Mouse (Mus musculus) heart, embryonic 13.5 days (tissue): ENCODE measurements around the gene Izumo2. TPM values are rescaled to one million over a fixed set of nuclear protein-coding genes. Genes with fewer than 3 reads are reported as not detected.

ENCODE experiments used
- polyA plus RNA-seq: library from polyadenylated mRNA; unstranded; fragments of >200 nt; fragmentation: Nextera tagmentation; extraction: Ambion mirVana; gene quantifications from 2 replicates; pipeline ENCODE4 v1.2.1, GENCODE M21; 2015

The Izumo2 gene
- polyA plus RNA-seq, 1 experiment from 2014 or later, result not detected

Other genes starting within 250 kb of the Izumo2 start
- 0.70 and 1.4 TPM in 2 replicates for gene Aspdh, start 243.4 kb upstream of the Izumo2 start, polyA plus RNA-seq
- 138 and 158 TPM in 2 replicates for gene Josd2, start 240.8 kb upstream of the Izumo2 start, polyA plus RNA-seq
- gene Emc10, start 212.2 kb upstream of the Izumo2 start, polyA plus RNA-seq, result 88.2 and 93.2 TPM in 2 replicates
- gene Fam71e1, start 212.2 kb upstream of the Izumo2 start, polyA plus RNA-seq, result 8.5 and 9.1 TPM in 2 replicates
- gene Mybpc2, start 184.1 kb upstream of the Izumo2 start, polyA plus RNA-seq, result 2.2 and 2.4 TPM in 2 replicates
- 0.05 and 0.13 TPM in 2 replicates for gene Spib, start 176.7 kb upstream of the Izumo2 start, polyA plus RNA-seq
- 56.1 and 58.7 TPM in 2 replicates for gene Pold1, start 159.9 kb upstream of the Izumo2 start, polyA plus RNA-seq
- gene Nr1h2, start 154.8 kb upstream of the Izumo2 start, polyA plus RNA-seq, result 53.5 and 58.3 TPM in 2 replicates
- gene Napsa, start 136.4 kb upstream of the Izumo2 start, polyA plus RNA-seq, result 0.39 and 0.43 TPM in 2 replicates
- gene Kcnc3, start 118.1 kb upstream of the Izumo2 start, polyA plus RNA-seq, result 0.05 and 0.17 TPM in 2 replicates
- gene Myh14, start 37.9 kb upstream of the Izumo2 start, polyA plus RNA-seq, result 0.59 and 0.99 TPM in 2 replicates
- gene Vrk3, start 39.7 kb downstream of the Izumo2 start, polyA plus RNA-seq, result 30.7 and 34.7 TPM in 2 replicates
- gene Zfp473, start 42.3 kb downstream of the Izumo2 start, polyA plus RNA-seq, result 0.55 and 0.62 TPM in 2 replicates
- gene Nup62, start 107.3 kb downstream of the Izumo2 start, polyA plus RNA-seq, result 77.5 and 80.3 TPM in 2 replicates
- 0.51 and 0.70 TPM in 2 replicates for gene Il4i1, start 107.6 kb downstream of the Izumo2 start, polyA plus RNA-seq
- 2.4 and 2.7 TPM in 2 replicates for gene Atf5, start 107.9 kb downstream of the Izumo2 start, polyA plus RNA-seq
- 96.5 and 101 TPM in 2 replicates for gene Akt1s1, start 140.2 kb downstream of the Izumo2 start, polyA plus RNA-seq
- gene Tbc1d17, start 140.3 kb downstream of the Izumo2 start, polyA plus RNA-seq, result 56.1 and 57.0 TPM in 2 replicates
- 24.0 and 24.3 TPM in 2 replicates for gene Pnkp, start 148.4 kb downstream of the Izumo2 start, polyA plus RNA-seq
- gene Ptov1, start 161.0 kb downstream of the Izumo2 start, polyA plus RNA-seq, result 256 and 266 TPM in 2 replicates
- gene Med25, start 184.0 kb downstream of the Izumo2 start, polyA plus RNA-seq, result 72.6 and 73.1 TPM in 2 replicates
- gene Fuz, start 187.3 kb downstream of the Izumo2 start, polyA plus RNA-seq, result 13.6 and 14.6 TPM in 2 replicates
- gene Ap2a1, start 220.8 kb downstream of the Izumo2 start, polyA plus RNA-seq, result 55.5 and 56.8 TPM in 2 replicates
- gene Tsks, start 234.5 kb downstream of the Izumo2 start, polyA plus RNA-seq, result 0.11 and 0.14 TPM in 2 replicates